Comparison of ENCODE assay signal across 26 mouse cellular contexts in genomic region chr11:51597553-51597952, GRCm38 (mm10).
"Had no signal": no experiment of that assay in that cellular context is flagged by ENCODE, and none has a peak within 500 bp of the region (broad histone marks: within the 10 kb centered on the region; RNA-seq: fewer than 3 reads in every experiment).

No protein-coding gene starts in this region.

- H3K4me2 ChIP-seq: heart, embryonic 12.5 days; hindbrain, embryonic 12.5 days; hindbrain, embryonic 14.5 days; kidney, embryonic 15.5 days; limb, embryonic 13.5 days; limb, embryonic 15.5 days; liver, embryonic 13.5 days had no signal

- H3K27me3 ChIP-seq: heart, embryonic 12.5 days; hindbrain, embryonic 12.5 days; kidney, embryonic 15.5 days; limb, embryonic 13.5 days; limb, embryonic 15.5 days; liver, embryonic 13.5 days had no signal

- H3K27ac ChIP-seq: gastrocnemius, adult 2 months; heart, embryonic 10.5 days; hindbrain, embryonic 10.5 days; hindbrain, embryonic 12.5 days; hindbrain, embryonic 14.5 days; kidney, embryonic 15.5 days; kidney, postnatal 0 days; limb, embryonic 13.5 days; limb, embryonic 15.5 days; liver, embryonic 13.5 days had no signal

- H3K9me3 ChIP-seq: heart, embryonic 10.5 days; heart, embryonic 12.5 days; hindbrain, embryonic 10.5 days; hindbrain, embryonic 12.5 days; kidney, embryonic 15.5 days; limb, embryonic 13.5 days; limb, embryonic 15.5 days; liver, embryonic 13.5 days had no signal

- DNase-seq: gastrocnemius, adult 2 months; gastrocnemius, postnatal 10 days; gastrocnemius, postnatal 25 days; heart, adult 18-20 months; heart, postnatal 10 days; heart, postnatal 4 days; kidney, adult 11 months; kidney, adult 2 months; kidney, adult 9 months; kidney, postnatal 14 days; kidney, postnatal 36 days; layer of hippocampus, adult 9-11 months; layer of hippocampus, postnatal 36 days; left cerebral cortex, postnatal 4 days; liver, embryonic 13.5 days had no signal

- ATAC-seq: hindbrain, embryonic 16.5 days; intestine, embryonic 16.5 days had no signal

- H3K9ac ChIP-seq: heart, embryonic 12.5 days; hindbrain, embryonic 12.5 days; hindbrain, embryonic 14.5 days; kidney, embryonic 15.5 days; limb, embryonic 13.5 days; limb, embryonic 15.5 days; liver, embryonic 13.5 days had no signal

- H3K4me3 ChIP-seq: gastrocnemius, adult 2 months; heart, embryonic 10.5 days; heart, embryonic 12.5 days; hindbrain, embryonic 10.5 days; hindbrain, embryonic 12.5 days; kidney, embryonic 15.5 days; limb, embryonic 13.5 days; limb, embryonic 15.5 days; liver, embryonic 13.5 days had no signal
